Mouse (Mus musculus): Measurements from ENCODE around the gene Nfib.

Gene Nfib

DNA sequence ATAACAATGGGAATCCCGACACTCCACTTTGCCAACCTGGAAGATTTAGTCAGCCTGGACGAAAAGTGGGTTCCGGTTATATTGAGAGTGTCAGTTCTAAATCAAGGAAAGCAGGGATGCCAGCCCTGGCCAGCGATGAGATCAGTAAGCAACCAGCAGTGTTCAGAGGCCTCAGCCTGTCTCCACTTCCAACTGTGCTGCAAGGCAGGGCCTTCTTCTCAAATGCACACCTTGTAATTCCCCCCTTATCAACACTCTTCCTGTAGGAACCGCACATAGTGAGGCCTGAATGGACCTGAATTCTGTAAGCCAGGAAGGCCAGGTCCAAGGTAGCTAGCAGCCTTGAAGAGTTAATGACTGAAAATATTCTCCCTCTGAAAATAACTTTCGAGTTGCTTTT, 239.4 kb downstream of the Nfib start:
- DNase-seq (ENCODE audit: low spot score in 2 of 2): no peak

DNA sequence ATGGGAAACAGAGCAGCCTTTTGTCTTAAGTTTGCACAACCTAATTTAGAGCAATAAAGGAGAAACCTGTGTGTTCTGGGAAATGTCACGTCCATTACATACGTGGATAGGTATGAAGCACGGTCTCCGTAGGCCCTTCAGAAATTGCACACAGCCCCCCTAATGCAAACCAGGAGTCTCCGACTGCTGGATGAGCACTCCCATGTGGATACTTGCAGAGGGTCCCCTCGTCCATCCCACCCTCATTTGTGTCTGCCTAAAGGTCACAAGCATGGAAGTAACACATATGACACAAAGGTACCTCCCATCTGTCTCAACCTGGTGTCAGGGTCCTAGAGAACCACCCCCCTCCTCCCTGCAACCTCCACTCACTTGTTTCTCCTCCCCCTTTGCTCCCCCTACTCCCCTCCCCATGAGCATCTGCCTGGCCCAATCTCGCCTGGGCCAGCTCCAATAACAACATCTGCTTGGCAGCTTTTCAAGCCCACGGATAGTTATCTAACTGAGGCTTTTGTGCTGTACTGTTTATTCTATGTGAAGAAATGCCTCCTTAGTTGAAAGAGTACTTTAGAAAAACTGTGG, 241.4 kb downstream of the Nfib start:
- DNase-seq (ENCODE audit: low spot score in 2 of 2): no peak

- DNase-seq (ENCODE audit: low spot score in 2 of 2): no peak
Observed at GRCm38 (mm10) chr4:82463189-82463715, 242.3 kb downstream of the Nfib start.

DNA sequence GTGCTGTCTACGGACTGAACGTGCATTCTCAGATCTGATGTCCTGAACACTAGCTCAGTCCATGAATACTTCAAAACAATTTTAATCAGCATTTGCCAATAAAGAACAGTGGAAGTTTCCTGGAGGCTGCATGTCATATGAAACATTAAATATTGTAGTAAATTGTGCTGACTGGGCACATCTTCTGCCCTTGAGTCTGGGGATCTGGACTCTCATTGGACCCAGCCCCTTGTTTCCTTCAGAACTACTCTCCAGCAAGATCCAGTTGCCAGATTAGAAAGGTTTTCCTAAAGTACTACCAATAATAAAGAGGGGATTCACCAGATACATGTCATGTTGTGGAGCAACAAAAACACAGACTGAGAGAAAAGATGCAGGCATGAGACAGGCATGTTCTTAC, 243.9 kb downstream of the Nfib start:
- DNase-seq (ENCODE audit: low spot score in 2 of 2): no peak

DNA sequence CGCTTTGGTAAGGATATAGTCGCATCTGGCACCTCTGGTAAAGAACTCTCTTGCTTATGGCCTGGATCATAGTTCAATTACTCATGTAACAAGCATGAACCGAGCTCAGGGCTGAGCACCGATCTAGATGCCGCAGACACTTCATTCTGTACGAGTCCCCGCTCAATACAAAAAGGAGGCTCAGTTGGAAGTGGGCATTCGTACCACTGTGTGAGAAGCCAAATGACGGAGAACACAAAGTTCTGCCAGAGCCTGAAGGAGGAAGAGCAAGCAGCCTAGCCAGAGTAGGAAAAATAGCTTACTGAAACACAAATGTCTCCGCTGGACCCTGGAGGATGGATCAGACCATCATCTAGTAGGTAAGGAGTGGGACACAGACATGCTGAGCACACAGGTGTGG, 246.7 kb downstream of the Nfib start:
- no peak for DNase-seq (ENCODE audit: low spot score in 2 of 2)

- no peak for DNase-seq (ENCODE audit: low spot score in 2 of 2)
Observed at GRCm38 (mm10) chr4:82456908-82457307, 248.6 kb downstream of the Nfib start.

DNA sequence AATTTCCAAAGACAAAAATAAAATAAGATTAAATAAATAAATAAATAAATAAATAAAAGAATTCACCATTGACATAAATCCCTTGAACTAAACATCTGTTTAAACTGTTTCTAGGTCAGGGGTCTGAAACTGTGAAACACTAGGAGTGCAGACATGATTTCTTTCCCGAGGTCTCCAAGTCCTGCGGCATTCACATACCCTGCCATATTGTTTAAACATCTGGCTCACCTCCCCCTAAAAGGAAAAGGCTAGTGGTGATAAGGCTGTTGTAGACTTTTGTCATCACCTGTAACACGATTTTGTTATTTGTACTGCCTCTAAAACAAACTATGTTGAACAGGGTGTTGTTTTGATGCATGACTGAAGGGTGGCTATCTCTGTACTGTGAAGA, 249.2 kb downstream of the Nfib start:
- DNase-seq (ENCODE audit: low spot score in 2 of 2): no peak

- DNase-seq (ENCODE audit: low spot score in 2 of 2): no peak
Observed at GRCm38 (mm10) chr4:82455617-82456322, 249.8 kb downstream of the Nfib start.

- no peak for DNase-seq (ENCODE audit: low spot score in 2 of 2)
Observed at GRCm38 (mm10) chr4:82454989-82455388, 250.6 kb downstream of the Nfib start.

GRCm38 (mm10) chr4:82453341-82453740, 252.2 kb downstream of the Nfib start:
- DNase-seq (ENCODE audit: low spot score in 2 of 2): no peak

DNA sequence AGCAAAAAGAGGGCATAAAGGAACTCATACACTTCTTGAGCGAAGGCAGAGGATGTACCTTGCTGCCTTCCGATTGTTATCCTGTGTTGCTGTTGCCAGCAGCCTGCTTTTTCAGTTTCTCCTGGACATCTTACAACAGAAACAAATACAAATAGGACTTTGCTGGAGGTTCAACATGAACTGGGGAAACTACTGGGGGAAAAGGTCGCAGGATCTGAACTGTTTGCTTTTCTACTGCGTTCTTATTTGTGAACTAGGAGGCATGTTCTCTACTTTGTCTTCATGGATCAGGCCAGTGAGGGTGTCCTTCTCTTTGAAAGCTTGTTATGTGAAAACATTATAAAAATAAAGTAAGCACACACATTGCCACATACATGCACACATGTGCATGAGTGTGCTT, 252.6 kb downstream of the Nfib start:
- no peak for DNase-seq (ENCODE audit: low spot score in 2 of 2)

DNA sequence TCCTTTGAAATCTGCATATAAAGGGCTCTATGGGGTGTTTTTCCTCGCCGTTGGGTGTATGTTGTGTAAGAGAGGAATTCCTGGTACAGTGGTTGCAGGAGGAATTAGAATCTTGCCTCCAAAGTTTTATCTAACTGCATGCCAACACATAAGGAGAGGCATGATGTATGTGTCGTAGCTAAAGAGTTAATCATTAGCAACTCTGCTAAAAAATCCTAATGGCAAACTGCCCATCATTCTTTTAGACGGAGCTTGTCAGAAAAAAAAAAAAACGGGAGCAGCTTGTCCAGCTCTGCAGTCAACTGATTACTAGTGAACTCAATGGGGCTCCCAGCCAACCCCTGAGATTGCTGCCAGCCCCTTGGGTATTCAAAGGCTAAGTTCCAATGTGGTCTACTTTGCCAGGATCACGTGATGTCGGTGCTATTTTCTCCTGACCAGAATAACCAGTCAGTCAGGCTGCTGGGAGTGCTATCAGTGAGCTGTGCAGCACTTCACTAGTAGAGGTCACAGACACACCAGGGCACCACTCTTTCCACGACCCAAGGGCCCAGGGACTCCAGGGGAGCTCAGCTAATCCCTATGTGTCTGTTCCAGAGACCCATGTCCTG, 258.4 kb downstream of the Nfib start:
- DNase-seq (ENCODE audit: low spot score in 2 of 2): peak; percentile 59 to 76

DNA sequence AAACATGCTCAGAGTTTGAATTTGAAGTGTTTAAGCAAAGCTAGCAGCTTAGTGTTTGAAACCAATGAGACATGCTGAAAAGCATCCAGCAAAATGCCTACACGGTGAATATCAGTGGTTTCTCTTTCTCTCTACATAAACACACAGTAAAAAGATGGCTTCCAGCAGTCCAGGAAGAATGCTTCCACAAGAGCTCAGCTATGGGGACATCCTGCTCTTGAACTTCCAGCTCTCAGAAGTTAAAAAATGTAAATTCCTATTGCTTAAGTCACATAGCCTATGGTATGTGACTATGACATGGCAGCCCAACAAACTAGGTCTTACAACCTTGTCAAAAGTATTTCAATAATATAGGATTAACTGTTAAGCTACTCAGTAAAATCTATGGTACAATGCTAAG, 261.5 kb downstream of the Nfib start:
- no peak for DNase-seq (ENCODE audit: low spot score in 2 of 2)

DNA sequence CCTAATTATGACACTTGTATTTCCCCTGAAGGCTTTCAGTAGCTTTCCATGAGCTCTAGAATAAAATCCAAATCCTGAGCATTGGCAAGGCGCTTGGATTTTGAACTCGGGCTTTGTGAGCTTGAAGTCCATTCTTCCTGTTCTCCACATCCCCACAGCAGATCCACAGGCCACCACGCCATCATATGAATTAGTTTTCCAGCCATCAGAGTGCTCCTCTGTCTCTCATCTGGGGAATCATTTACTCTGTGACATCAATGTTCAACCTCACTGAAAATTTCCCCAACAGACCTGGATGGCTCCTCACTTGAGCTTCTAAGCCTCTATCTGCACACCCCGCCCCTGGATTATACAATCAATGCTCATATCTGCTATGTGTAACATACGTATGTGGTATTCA, 262.1 kb downstream of the Nfib start:
- no peak for DNase-seq (ENCODE audit: low spot score in 2 of 2)

DNA sequence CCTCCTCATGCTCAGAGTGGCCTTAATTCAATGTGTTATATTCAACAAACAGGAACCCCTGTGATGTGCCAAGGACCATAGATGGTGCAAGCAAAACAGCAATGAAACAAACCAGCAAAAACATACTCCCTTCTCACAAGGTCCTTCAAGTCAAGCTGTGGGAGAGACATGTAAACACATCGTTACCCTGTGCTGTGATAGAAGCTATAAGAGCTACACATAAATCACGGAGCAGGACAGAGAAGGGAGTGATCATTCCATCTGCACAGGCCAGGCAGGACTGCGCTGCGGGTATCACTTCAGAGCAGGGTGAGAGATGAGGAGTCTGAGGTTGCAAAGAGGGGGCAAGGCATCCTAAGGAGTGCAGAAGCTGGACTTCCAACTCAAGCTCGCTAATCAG, 262.5 kb downstream of the Nfib start:
- no peak for DNase-seq (ENCODE audit: low spot score in 2 of 2)

DNA sequence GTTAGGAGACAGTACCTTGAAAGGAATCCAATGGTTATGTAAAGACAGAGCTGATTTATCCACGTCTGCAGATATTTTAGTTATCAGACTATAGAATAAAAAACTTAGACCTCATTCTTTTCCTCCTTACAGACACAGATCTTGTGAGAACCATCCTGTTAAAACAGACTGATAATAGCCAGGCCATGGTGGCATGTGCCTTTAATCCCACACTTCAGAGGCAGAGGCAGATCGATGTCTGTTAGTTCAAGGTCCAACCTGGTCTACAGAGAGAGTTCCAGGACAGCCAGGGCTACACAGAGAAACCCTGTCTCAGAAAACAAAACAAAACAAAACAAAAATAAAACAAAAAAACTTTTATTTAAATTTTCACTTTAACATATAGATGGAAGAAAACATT, 264.9 kb downstream of the Nfib start:
- no peak for DNase-seq (ENCODE audit: low spot score in 2 of 2)

GRCm38 (mm10) chr4:82439813-82440212, 265.7 kb downstream of the Nfib start:
- DNase-seq (ENCODE audit: low spot score in 2 of 2): no peak

DNA sequence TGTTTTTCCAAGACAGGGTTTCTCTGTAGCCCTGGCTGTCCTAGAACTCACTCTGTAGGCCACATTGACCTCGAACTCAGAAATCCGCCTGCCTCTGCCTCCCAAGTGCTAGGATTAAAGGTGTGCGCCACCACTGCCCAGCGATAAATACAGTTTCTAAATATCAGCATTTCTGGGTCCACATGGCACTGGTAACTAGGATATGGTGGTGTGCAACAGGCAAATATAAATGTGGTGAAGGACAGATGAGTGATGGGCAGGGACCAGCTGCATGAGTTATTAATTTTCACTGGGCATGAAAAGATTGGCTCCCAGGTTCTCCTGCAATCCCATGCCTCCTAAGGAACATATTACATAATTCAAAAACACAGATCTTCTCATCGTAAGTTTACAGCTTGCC, 266.9 kb downstream of the Nfib start:
- no peak for DNase-seq (ENCODE audit: low spot score in 2 of 2)

DNA sequence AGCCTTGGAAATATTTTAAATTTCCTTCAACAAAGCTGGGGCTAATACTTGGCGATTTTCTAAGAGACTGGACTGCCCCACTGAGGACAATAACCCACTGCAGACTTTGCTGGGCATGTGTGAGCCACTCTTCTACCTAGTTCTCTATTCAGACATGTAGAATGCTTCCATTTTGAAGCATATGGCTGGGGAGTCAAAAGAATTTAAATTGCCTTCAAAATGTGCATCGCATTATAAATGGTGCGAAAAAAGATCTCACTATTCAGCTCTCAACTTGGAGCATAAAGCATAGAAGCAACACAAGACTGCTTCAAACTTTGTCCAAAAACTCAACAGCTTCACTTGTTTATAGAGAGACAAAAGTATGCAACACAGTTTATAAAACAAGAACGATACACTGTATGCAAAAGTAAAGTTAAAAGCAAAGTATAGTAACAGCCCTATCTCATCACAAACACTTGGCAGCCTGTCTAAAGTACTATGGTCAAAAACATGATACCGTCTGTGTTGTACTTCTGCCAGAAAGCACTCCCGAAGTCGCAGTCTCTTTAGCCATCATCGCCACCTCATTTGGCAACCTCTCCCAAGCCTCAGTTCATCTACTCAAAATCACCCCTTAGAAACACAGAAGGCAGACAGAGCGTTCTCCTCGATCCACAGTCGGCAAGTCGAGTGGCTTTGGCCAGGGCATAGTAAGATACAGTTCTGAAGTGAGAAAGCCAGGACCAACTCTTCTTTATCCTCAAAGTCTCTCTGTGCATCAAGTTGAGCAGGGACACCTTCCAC, 267.8 kb downstream of the Nfib start:
- no peak for DNase-seq (ENCODE audit: low spot score in 2 of 2)

GRCm38 (mm10) chr4:82436656-82437055, 268.9 kb downstream of the Nfib start:
- DNase-seq (ENCODE audit: low spot score in 2 of 2): no peak

DNA sequence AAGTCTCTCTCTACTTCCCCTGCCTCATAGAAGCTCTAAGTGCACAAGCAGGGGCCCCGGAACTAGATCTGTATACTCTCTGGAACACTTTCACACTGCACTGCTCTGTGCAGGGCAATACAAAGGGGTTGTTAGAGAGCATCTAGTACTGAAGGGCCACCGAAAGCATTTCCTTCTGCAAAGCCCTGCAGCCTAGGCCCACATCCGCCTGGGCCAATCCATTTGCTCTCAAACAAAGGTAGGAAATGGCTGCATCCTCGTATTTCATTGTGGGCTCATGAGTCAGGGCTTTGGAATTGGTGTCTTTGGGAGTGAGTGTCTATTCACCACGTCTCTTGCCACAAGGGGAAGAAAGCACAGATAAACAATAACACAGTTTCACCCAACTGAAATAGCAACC, 269.8 kb downstream of the Nfib start:
- DNase-seq (ENCODE audit: low spot score in 2 of 2): no peak

DNA sequence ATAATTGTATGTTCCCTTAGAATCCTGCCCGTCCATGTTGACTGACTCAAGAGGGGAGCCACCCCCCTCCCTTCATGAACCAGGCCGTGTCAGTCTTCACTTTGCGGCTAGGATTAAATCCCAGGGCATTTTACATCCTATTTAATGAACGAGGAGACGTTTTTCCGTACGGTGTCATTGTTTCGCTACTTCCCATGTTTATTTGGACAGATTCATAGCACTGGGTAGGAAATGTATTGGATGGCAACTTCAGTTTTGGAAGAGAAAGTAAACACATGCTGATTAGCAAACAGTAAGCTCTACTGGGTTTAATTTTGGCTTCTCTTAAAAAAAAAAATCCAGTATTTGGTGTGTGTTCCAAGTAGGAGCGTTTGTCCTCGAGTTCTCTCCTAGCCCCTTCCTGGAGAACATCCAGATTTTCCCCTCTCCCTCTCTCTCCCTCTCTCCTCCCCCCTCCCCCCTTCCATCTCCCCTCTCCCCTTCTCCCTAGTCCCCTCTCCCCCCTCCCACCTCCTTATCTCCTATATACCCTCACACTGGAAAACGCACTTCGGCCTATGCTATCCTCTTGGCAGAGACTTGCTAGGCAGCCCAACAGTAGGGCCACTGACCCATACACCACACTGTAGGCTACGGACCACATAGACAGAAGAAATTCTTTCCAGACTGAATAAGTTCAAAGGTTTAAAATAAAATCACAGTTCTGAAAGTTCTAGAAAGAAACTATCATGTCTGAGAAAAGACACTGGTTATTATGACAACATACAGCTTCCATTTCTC, 271.4 kb downstream of the Nfib start:
- DNase-seq (ENCODE audit: low spot score in 2 of 2): no peak

Measured in urinary bladder, adult 18-20 months (tissue).